Mouse (Mus musculus) heart, postnatal 4 days (tissue): Measurements from ENCODE around the gene Eef1b2. TPM values are rescaled to one million over a fixed set of nuclear protein-coding genes. Genes with fewer than 3 reads are reported as not detected.
"Not testable (repeated sequence)": the region's sequence is repeated elsewhere in the genome, so short reads cannot be mapped to it uniquely, and the experiment has no call there.

Experiments
- DNase-seq: peaks from one replicate; pipeline ENCODE4 v3.0.0; 2021
- total RNA-seq, 2 experiments: library from RNA; stranded (reverse); gene quantifications; 2 replicates each; pipeline ENCODE4 v1.2.3; 2021

Gene Eef1b2
- 100 to 1,000 TPM; 497 to 542 TPM for total RNA-seq

- peak; percentile 97 for DNase-seq
These were observed at the start of gene Eef1b2, which contains the start of gene Ndufs1 for GRCm38 (mm10) chr1:63176604-63177421. Gene Eef1b2, plus strand, starts transcription at chr1:63176825. Gene Ndufs1, minus strand, starts transcription at chr1:63176833.

DNA sequence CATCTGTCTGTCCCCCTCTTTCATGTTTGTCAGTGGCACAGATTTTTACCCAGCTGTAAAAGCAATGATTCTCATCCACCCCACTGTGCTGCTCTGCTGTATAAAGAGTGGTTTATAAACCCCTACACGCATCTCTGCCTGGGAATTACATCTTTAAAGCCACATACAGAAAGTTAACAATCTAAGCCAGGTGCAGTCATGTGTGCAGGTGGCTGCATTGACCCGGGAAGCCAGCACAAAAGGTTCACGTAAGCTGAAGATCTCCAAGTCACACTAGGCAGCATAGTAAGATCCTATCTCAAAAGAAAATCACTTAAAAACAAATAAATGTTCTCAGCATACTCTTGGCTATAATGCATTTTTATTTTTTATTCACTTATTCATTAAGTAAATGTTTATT, 47.4 kb upstream of the Eef1b2 start:
- no peak for DNase-seq

- peak; percentile 13 for DNase-seq
These were observed 46.6 kb upstream of the Eef1b2 start for GRCm38 (mm10) chr1:63129857-63130690.

- DNase-seq = no peak
These were observed 45.7 kb upstream of the Eef1b2 start for GRCm38 (mm10) chr1:63130883-63131282.

DNA sequence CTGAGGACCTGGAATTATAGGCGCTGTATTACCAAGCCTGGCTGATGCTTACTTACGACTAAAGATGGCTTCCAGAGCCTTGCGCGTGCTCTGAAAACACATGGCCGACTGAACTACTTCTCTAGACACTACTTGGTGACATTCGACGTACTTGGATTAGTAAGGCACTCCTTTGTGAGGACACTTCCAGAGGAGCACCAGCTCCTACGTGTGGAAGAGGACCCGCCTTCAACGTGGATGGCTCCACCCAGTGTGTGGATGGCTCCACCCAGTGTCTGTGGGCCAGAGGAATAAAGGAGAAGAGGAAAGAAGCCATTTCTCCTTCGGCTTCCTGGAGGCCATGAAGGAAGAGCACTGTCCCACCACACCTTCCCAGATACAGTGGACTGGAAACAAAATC, 44.9 kb upstream of the Eef1b2 start:
- no peak for DNase-seq

DNA sequence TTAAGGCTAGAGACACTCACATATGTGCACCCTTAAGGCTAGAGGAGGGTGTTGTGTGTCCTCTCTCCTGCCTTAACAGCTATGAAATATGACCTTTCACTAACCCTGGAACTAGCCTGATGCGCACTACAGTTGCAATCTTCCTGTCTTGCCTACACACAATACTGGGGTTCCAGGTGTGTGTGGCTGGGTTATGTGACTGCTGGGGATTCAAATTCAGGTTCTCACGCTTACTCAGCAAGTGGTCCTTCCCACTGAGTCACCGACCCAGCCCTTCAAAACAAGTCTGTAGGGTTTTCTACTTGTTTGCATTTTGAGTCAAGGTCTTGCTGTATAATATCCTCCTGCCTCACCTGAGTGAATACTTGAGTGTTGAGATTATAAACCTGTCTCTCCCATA, 42.1 kb upstream of the Eef1b2 start:
- no peak for DNase-seq

DNA sequence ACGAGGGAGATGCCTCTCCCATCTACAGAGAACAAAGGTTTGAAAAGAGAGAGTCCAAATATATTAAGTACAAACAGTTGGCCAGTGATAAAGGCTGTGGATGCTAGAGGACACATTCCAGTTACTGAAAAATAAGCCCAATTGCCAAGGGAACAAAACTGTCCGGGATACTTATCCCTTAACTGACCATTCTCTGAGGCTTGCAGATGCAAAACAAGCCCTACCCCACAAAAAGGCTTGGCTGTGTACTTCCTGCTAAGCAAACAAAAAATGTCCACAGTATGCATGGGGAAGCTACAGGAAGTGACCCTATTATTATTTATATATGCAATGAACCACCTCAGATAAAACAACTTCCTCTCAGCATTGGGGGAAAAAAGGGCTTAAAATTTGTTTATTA, 38.7 kb upstream of the Eef1b2 start:
- no peak for DNase-seq

GRCm38 (mm10) chr1:63138586-63138985, 38.0 kb upstream of the Eef1b2 start:
- DNase-seq = not testable (repeated sequence)

GRCm38 (mm10) chr1:63140231-63140630, 36.4 kb upstream of the Eef1b2 start:
- no peak for DNase-seq

GRCm38 (mm10) chr1:63168638-63169037, 8.0 kb upstream of the Eef1b2 start:
- DNase-seq = no peak

- DNase-seq = peak; percentile 29
These were observed 772 bp upstream of the Eef1b2 start for GRCm38 (mm10) chr1:63175853-63176252.

DNA sequence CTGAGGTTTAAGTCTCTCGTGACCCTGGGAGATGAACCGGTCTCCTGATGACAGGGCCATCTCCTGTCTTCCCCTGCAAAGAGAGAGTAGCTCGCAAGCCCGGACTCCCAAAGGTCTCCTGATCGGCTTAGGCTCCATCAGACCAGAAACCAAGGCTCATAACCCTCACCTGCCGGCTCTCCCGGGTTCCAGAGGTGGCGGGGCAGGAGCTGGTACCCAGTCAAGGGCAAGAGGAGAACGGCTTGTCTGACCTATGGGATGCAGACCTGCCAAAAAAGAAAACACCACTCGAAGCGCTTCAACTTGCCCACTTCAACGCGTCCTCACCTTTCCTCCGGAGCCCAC, 394 bp upstream of the Eef1b2 start:
- no peak for DNase-seq

DNA sequence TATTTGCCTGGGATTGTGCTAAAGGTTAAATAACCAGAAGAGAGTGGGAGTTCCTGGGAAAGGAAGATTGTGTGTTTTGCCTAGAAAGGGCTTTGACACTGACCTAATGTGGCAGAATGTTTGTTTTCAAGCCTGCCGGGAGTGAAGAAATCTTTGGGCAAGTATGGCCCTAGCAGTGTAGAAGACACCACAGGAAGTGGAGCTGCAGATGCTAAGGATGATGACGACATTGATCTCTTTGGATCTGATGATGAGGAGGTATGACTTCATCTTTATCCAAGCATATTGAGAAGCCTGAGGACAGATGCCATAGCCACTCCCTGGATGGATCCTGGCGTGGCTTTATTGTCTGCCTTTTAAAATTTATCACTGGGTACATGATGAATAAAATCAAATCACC, 1.7 kb downstream of the Eef1b2 start:
- DNase-seq = no peak

DNA sequence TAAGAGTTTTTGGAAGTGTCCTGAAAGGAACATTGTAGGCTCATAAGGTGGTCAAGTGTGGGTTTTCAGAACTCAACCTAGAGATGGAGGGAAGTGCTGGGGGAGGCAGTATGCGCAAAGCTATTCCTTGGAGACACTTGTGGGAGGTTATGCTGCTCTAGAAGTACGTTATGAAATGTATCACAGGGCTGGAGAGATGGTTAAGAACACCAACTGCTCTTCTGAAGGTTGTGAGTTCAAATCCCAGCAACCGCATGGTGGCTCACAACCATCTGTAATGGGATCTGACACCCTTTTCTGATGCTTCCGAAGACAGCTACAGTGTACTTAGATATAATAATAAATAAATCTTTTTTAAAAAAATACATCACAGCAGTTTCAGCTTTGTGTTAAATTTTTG, 3.5 kb downstream of the Eef1b2 start:
- DNase-seq = no peak

- DNase-seq = not testable (repeated sequence)
These were observed 4.0 kb downstream of the Eef1b2 start for GRCm38 (mm10) chr1:63180575-63180974.

- DNase-seq = peak; percentile 96
These were observed 4.4 kb downstream of the Eef1b2 start for GRCm38 (mm10) chr1:63181019-63181418.

- no peak for DNase-seq
These were observed 4.9 kb downstream of the Eef1b2 start for GRCm38 (mm10) chr1:63181480-63181879.

DNA sequence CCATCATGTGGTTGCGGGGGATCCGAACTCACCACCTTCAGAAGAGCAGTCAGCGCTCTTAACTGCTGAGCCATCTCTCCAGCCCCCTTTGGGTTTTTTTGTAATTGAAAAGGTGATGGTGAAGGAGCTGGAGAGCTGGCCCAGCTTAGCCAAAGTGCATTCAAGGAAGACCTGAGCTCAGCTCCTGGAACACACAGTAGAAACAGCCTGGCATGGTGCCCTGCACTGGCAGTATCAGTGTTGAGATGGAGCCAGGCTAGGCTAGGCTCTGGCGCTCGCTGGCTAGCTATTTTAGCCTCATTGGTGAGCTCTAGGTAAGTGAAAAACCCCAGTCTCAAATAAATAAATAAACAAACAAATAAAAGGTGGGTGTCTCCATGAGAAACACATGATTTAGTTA, 5.6 kb downstream of the Eef1b2 start:
- peak; percentile 81 for DNase-seq

DNA sequence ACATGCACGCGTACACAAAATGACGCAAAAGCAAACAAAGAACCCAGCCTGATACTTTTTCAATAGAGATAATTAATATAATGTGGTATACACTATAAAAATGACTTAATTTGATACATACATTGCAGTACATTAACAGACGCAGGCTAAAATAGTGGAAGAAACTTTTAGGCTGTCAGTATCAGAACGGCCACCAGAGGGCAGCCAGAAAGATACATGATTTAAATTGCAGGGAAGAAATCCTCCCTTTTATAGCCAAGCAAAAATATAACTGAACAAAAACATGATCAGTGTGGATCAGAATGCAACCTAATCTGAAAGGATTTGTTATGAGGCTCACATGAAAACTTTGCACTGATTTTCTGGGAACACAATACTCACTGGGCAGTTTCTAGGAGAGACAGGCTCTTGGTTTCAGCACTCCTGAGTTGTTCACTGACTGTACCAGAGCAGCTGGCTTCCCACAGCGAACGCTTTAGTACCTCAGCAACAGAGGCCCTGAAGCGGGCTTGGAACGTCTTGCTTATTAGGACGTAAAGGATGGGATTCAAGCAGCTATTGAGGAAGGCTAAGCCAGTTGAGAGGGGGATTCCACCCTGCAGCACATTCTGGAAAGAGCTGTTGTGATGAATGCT, 6.1 kb downstream of the Eef1b2 start:
- peak; percentile 66 for DNase-seq

DNA sequence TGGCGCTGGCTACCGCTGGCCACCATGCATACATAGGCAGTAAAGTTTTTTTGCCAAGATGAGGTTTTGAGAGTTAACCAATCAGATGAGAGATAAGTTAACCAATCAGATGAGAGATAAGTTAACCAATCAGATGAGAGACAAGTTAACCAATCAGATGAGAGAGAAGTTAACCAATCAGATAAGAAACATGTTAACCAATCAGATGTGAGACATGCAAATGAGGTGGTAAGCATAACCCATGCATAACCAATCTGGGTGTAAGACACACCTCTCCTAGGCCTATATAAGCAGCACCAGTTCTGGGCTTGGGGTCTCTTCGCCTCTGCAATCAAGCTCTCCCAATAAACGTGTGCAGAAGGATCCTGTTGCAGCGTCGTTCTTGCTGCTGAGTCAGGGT, 8.8 kb downstream of the Eef1b2 start:
- not testable (repeated sequence) for DNase-seq

- no peak for DNase-seq
These were observed 11.9 kb downstream of the Eef1b2 start for GRCm38 (mm10) chr1:63188536-63188935.

DNA sequence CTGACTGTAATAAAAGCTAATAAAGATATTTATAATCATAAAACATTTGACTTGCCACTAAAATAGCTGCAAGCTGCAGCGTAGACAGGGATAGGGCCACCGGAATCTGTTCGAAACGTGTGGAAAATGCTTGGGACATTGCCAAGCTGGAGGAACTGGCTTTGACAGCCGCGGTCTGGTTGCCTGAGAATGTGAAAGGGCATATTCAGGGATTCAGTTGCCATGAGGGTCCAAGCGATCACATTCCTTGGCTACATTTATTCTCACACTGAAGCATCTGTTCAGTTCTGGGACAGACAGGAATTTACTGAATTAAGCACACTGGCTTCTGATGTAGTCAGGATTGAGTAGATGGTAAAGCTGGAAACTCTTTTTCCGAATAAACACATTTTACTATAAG, 14.2 kb downstream of the Eef1b2 start:
- DNase-seq = peak; percentile 57
